Mouse (Mus musculus): ENCODE data around the gene Ccnjl. TPM values are rescaled to one million over a fixed set of nuclear protein-coding genes. Genes with fewer than 3 reads are reported as not detected.
A peak's percentile ranks its signal among the peaks of the same experiment; 100 is the strongest.

Ccnjl gene
- polyA plus RNA-seq, 1 experiment from 2014 or later = 21.1 TPM

GRCm38 (mm10) chr11:43610662-43611033, 82.1 kb downstream of the Ccnjl start:
- no peak overlapping the region for H3K4me3 ChIP-seq (ENCODE audit: control insufficient read depth in 1 of 2, insufficient read depth in 1 of 2, low read depth in 1 of 2, low read length in 2 of 2)
- ATAC-seq (ENCODE audit: insufficient number of reproducible peaks, insufficient read depth, low FRiP score, low read depth) = no peak
- no peak overlapping the region for H3K27ac ChIP-seq (replicated peaks in 1 of 2; ENCODE audit: control insufficient read depth in 1 of 2, insufficient read depth in 1 of 2, low read depth in 2 of 2, low read length in 2 of 2)
- H3K4me2 ChIP-seq (ENCODE audit: low read length) = no peak overlapping the region
- H3K9ac ChIP-seq (ENCODE audit: low read length) = no peak overlapping the region
- H3K36me3 ChIP-seq (ENCODE audit: control insufficient read depth, insufficient read depth, low read length) = no peaks in the 10 kb centered on the region
- H3K9me3 ChIP-seq (ENCODE audit: control insufficient read depth, low read length) = no peaks in the 10 kb centered on the region
- H3K27me3 ChIP-seq (ENCODE audit: control insufficient read depth, insufficient read depth, low read length) = no peaks in the 10 kb centered on the region
- WGBS = 73% methylated on average over 5 of the region's 5 CpGs
- H3K4me1 ChIP-seq (ENCODE audit: control insufficient read depth in 2 of 2, insufficient read depth in 2 of 2, low read length in 2 of 2) = peaks cover 7 to 18% of the 10 kb centered on the region in 2 experiments

GRCm38 (mm10) chr11:43612834-43613488, 84.4 kb downstream of the Ccnjl start:
- no peaks in the 10 kb centered on the region for H3K9me3 ChIP-seq (ENCODE audit: control insufficient read depth, low read length)
- peaks cover 14% of the 10 kb centered on the region in 2 experiments for H3K4me1 ChIP-seq (ENCODE audit: control insufficient read depth in 2 of 2, insufficient read depth in 2 of 2, low read length in 2 of 2)
- H3K27me3 ChIP-seq (ENCODE audit: control insufficient read depth, insufficient read depth, low read length) = no peaks in the 10 kb centered on the region
- peak overlapping the region; percentile 59 for H3K9ac ChIP-seq (ENCODE audit: low read length)
- no peaks in the 10 kb centered on the region for H3K36me3 ChIP-seq (ENCODE audit: control insufficient read depth, insufficient read depth, low read length)
- peak; percentile 67; the same call in 1 of the 2 replicates for ATAC-seq (ENCODE audit: insufficient number of reproducible peaks, insufficient read depth, low FRiP score, low read depth)
- H3K27ac ChIP-seq (replicated peaks in 1 of 2; ENCODE audit: control insufficient read depth in 1 of 2, insufficient read depth in 1 of 2, low read depth in 2 of 2, low read length in 2 of 2) = peak overlapping the region; percentile 68
- WGBS = 15% methylated on average over 12 of the region's 12 CpGs
- no peak overlapping the region for H3K4me3 ChIP-seq (ENCODE audit: control insufficient read depth in 1 of 2, insufficient read depth in 1 of 2, low read depth in 1 of 2, low read length in 2 of 2)
- no peak overlapping the region for H3K4me2 ChIP-seq (ENCODE audit: low read length)

GRCm38 (mm10) chr11:43617924-43618323, 89.3 kb downstream of the Ccnjl start:
- WGBS = 35% methylated on average over 5 of the region's 5 CpGs
- Histone ChIP-seq H3K27me3 (ENCODE audit: control insufficient read depth, insufficient read depth, low read length) (no peaks in the 10 kb centered on the region), H3K9ac (ENCODE audit: low read length) (no peak overlapping the region), H3K4me3 (ENCODE audit: control insufficient read depth in 1 of 2, insufficient read depth in 1 of 2, low read depth in 1 of 2, low read length in 2 of 2) (no peak overlapping the region), H3K27ac (replicated peaks in 1 of 2; ENCODE audit: control insufficient read depth in 1 of 2, insufficient read depth in 1 of 2, low read depth in 2 of 2, low read length in 2 of 2) (peak overlapping the region; percentile 55 to 70), H3K4me2 (ENCODE audit: low read length) (peak overlapping the region; percentile 24; the same call in 1 of the 2 replicates), H3K9me3 (ENCODE audit: control insufficient read depth, low read length) (no peaks in the 10 kb centered on the region), H3K36me3 (ENCODE audit: control insufficient read depth, insufficient read depth, low read length) (no peaks in the 10 kb centered on the region), H3K4me1 (ENCODE audit: control insufficient read depth in 2 of 2, insufficient read depth in 2 of 2, low read length in 2 of 2) (peaks cover 11 to 14% of the 10 kb centered on the region in 2 experiments)
- no peak for ATAC-seq (ENCODE audit: insufficient number of reproducible peaks, insufficient read depth, low FRiP score, low read depth)

GRCm38 (mm10) chr11:43618403-43618802, 89.8 kb downstream of the Ccnjl start:
- Histone ChIP-seq H3K9me3 (ENCODE audit: control insufficient read depth, low read length) (no peaks in the 10 kb centered on the region), H3K36me3 (ENCODE audit: control insufficient read depth, insufficient read depth, low read length) (no peaks in the 10 kb centered on the region), H3K4me2 (ENCODE audit: low read length) (peak overlapping the region; percentile 24; the same call in 1 of the 2 replicates), H3K4me3 (ENCODE audit: control insufficient read depth in 1 of 2, insufficient read depth in 1 of 2, low read depth in 1 of 2, low read length in 2 of 2) (no peak overlapping the region), H3K27ac (replicated peaks in 1 of 2; ENCODE audit: control insufficient read depth in 1 of 2, insufficient read depth in 1 of 2, low read depth in 2 of 2, low read length in 2 of 2) (peak overlapping the region; percentile 55 to 70), H3K27me3 (ENCODE audit: control insufficient read depth, insufficient read depth, low read length) (no peaks in the 10 kb centered on the region), H3K4me1 (ENCODE audit: control insufficient read depth in 2 of 2, insufficient read depth in 2 of 2, low read length in 2 of 2) (peaks cover 8 to 11% of the 10 kb centered on the region in 2 experiments; a peak in 3 of 4 replicates), H3K9ac (ENCODE audit: low read length) (no peak overlapping the region)
- ATAC-seq (ENCODE audit: insufficient number of reproducible peaks, insufficient read depth, low FRiP score, low read depth) = 0 out of 2 replicates have a peak, but pooled peaks have one; percentile 19
- 59% methylated on average over 7 of the region's 7 CpGs for WGBS

- Histone ChIP-seq H3K4me1 (ENCODE audit: control insufficient read depth in 2 of 2, insufficient read depth in 2 of 2, low read length in 2 of 2) (peaks cover 15 to 17% of the 10 kb centered on the region in 2 experiments), H3K4me3 (ENCODE audit: control insufficient read depth in 1 of 2, insufficient read depth in 1 of 2, low read depth in 1 of 2, low read length in 2 of 2) (no peak overlapping the region), H3K27me3 (ENCODE audit: control insufficient read depth, insufficient read depth, low read length) (no peaks in the 10 kb centered on the region), H3K27ac (replicated peaks in 1 of 2; ENCODE audit: control insufficient read depth in 1 of 2, insufficient read depth in 1 of 2, low read depth in 2 of 2, low read length in 2 of 2) (no peak overlapping the region), H3K9ac (ENCODE audit: low read length) (no peak overlapping the region), H3K9me3 (ENCODE audit: control insufficient read depth, low read length) (no peaks in the 10 kb centered on the region), H3K36me3 (ENCODE audit: control insufficient read depth, insufficient read depth, low read length) (no peaks in the 10 kb centered on the region), H3K4me2 (ENCODE audit: low read length) (no peak overlapping the region)
- WGBS = 79% methylated on average over 5 of the region's 5 CpGs
- ATAC-seq (ENCODE audit: insufficient number of reproducible peaks, insufficient read depth, low FRiP score, low read depth) = no peak
These were observed 93.2 kb downstream of the Ccnjl start for GRCm38 (mm10) chr11:43621769-43622168.

- Histone ChIP-seq H3K4me1 (ENCODE audit: control insufficient read depth in 2 of 2, insufficient read depth in 2 of 2, low read length in 2 of 2) (peaks cover 18 to 22% of the 10 kb centered on the region in 2 experiments), H3K27me3 (ENCODE audit: control insufficient read depth, insufficient read depth, low read length) (no peaks in the 10 kb centered on the region), H3K36me3 (ENCODE audit: control insufficient read depth, insufficient read depth, low read length) (no peaks in the 10 kb centered on the region), H3K9me3 (ENCODE audit: control insufficient read depth, low read length) (no peaks in the 10 kb centered on the region), H3K27ac (replicated peaks in 1 of 2; ENCODE audit: control insufficient read depth in 1 of 2, insufficient read depth in 1 of 2, low read depth in 2 of 2, low read length in 2 of 2) (no peak overlapping the region), H3K9ac (ENCODE audit: low read length) (no peak overlapping the region), H3K4me3 (ENCODE audit: control insufficient read depth in 1 of 2, insufficient read depth in 1 of 2, low read depth in 1 of 2, low read length in 2 of 2) (no peak overlapping the region), H3K4me2 (ENCODE audit: low read length) (no peak overlapping the region)
- no peak for ATAC-seq (ENCODE audit: insufficient number of reproducible peaks, insufficient read depth, low FRiP score, low read depth)
- 100% methylated on average over 1 of the region's 1 CpGs for WGBS
These were observed 95.8 kb downstream of the Ccnjl start for GRCm38 (mm10) chr11:43624341-43624740.

- H3K4me3 ChIP-seq (ENCODE audit: control insufficient read depth in 1 of 2, insufficient read depth in 1 of 2, low read depth in 1 of 2, low read length in 2 of 2) = peak overlapping the region; percentile 3 to 13; a peak in 3 of 4 replicates
- H3K4me1 ChIP-seq (ENCODE audit: control insufficient read depth in 2 of 2, insufficient read depth in 2 of 2, low read length in 2 of 2) = peaks cover 18 to 22% of the 10 kb centered on the region in 2 experiments
- ATAC-seq (ENCODE audit: insufficient number of reproducible peaks, insufficient read depth, low FRiP score, low read depth) = no peak
- no peaks in the 10 kb centered on the region for H3K9me3 ChIP-seq (ENCODE audit: control insufficient read depth, low read length)
- H3K27me3 ChIP-seq (ENCODE audit: control insufficient read depth, insufficient read depth, low read length) = no peaks in the 10 kb centered on the region
- H3K4me2 ChIP-seq (ENCODE audit: low read length) = peak overlapping the region; percentile 62
- H3K27ac ChIP-seq (replicated peaks in 1 of 2; ENCODE audit: control insufficient read depth in 1 of 2, insufficient read depth in 1 of 2, low read depth in 2 of 2, low read length in 2 of 2) = peak overlapping the region; percentile 30 to 35; a peak in 3 of 4 replicates
- 8% methylated on average over 12 of the region's 12 CpGs for WGBS
- H3K9ac ChIP-seq (ENCODE audit: low read length) = peak overlapping the region; percentile 56
- H3K36me3 ChIP-seq (ENCODE audit: control insufficient read depth, insufficient read depth, low read length) = no peaks in the 10 kb centered on the region
These were observed 97.8 kb downstream of the Ccnjl start for GRCm38 (mm10) chr11:43626300-43626926.

Measured in heart, embryonic 14.5 days (tissue).